Mouse (Mus musculus) thymus, adult 18-20 months (tissue): Measurements from ENCODE around the gene Cdh20.
"Not testable (repeated sequence)": the region's sequence is repeated elsewhere in the genome, so short reads cannot be mapped to it uniquely, and the experiment has no call there.

Source experiments
- DNase-seq, 2 experiments: peaks; one replicate each; pipeline ENCODE4 v3.0.0; 2022; ENCODE audit warnings: mixed read lengths in 2 of 2

The Cdh20 gene

GRCm38 (mm10) chr1:104917307-104917836 lies 149.0 kb downstream of the Cdh20 start:
- DNase-seq: no peak

- no peak for DNase-seq
Measured at GRCm38 (mm10) chr1:104933051-104933450, 164.7 kb downstream of the Cdh20 start.

GRCm38 (mm10) chr1:104936966-104937365 lies 168.6 kb downstream of the Cdh20 start:
- DNase-seq: no peak

GRCm38 (mm10) chr1:104939156-104939555 lies 170.8 kb downstream of the Cdh20 start:
- no peak for DNase-seq

GRCm38 (mm10) chr1:104944470-104945109 lies 176.3 kb downstream of the Cdh20 start:
- no peak for DNase-seq

GRCm38 (mm10) chr1:104945110-104945489 lies 176.8 kb downstream of the Cdh20 start:
- DNase-seq: no peak

GRCm38 (mm10) chr1:104949640-104950039 lies 181.3 kb downstream of the Cdh20 start:
- DNase-seq: not testable (repeated sequence)

GRCm38 (mm10) chr1:104957046-104957445 lies 188.7 kb downstream of the Cdh20 start:
- DNase-seq: no peak

- no peak for DNase-seq
Measured at GRCm38 (mm10) chr1:104961670-104962069, 193.3 kb downstream of the Cdh20 start.

GRCm38 (mm10) chr1:104962257-104962656 lies 193.9 kb downstream of the Cdh20 start:
- no peak for DNase-seq

- DNase-seq: no peak
Measured at GRCm38 (mm10) chr1:104979068-104979467, 210.7 kb downstream of the Cdh20 start.

- DNase-seq: no peak
Measured at GRCm38 (mm10) chr1:104980273-104980672, 211.9 kb downstream of the Cdh20 start.

- no peak for DNase-seq
Measured at GRCm38 (mm10) chr1:104986222-104986973, 218.1 kb downstream of the Cdh20 start.

GRCm38 (mm10) chr1:104987526-104987925 lies 219.2 kb downstream of the Cdh20 start:
- DNase-seq: no peak

GRCm38 (mm10) chr1:104992441-104992840 lies 224.1 kb downstream of the Cdh20 start:
- no peak for DNase-seq

- no peak for DNase-seq
Measured at GRCm38 (mm10) chr1:104993905-104994611, 225.7 kb downstream of the Cdh20 start.

GRCm38 (mm10) chr1:104994612-104994986 lies 226.3 kb downstream of the Cdh20 start:
- no peak for DNase-seq

- no peak for DNase-seq
Measured at GRCm38 (mm10) chr1:104997814-104998213, 229.5 kb downstream of the Cdh20 start.

- DNase-seq: no peak
Measured at GRCm38 (mm10) chr1:105002179-105002578, 233.8 kb downstream of the Cdh20 start.

GRCm38 (mm10) chr1:105003786-105004185 lies 235.5 kb downstream of the Cdh20 start:
- no peak for DNase-seq

- DNase-seq: no peak
Measured at GRCm38 (mm10) chr1:105012616-105013015, 244.3 kb downstream of the Cdh20 start.

GRCm38 (mm10) chr1:105013291-105013690 lies 245.0 kb downstream of the Cdh20 start:
- no peak for DNase-seq

- DNase-seq: no peak
Measured at GRCm38 (mm10) chr1:105041668-105042067, 273.3 kb downstream of the Cdh20 start.
